Mouse (Mus musculus) intestine, embryonic 15.5 days (tissue): Measurements from ENCODE around the gene Rassf2. TPM values are rescaled to one million over a fixed set of nuclear protein-coding genes. Genes with fewer than 3 reads are reported as not detected.
A peak's percentile ranks its signal among the peaks of the same experiment; 100 is the strongest.

ENCODE experiments used
- ATAC-seq: fragments of 200-750 bp; cut with Nextera tagmentation; 2 replicates; pipeline ENCODE4 v1.8.0; 2017; ENCODE audit warnings: moderate TSS enrichment, moderate library complexity
- H3K27ac ChIP-seq: fragments of 300-500 bp; sonication (generic); 2 replicates; pipeline ENCODE4 v1.5.1; 2015; ENCODE audit warnings: mild to moderate bottlenecking, inconsistent platforms
- H3K27me3 ChIP-seq: fragments of 300-500 bp; sonication (generic); replicated peaks from 2 replicates; pipeline ENCODE4 v1.6.1; 2015; ENCODE audit warnings: inconsistent platforms
- H3K36me3 ChIP-seq: fragments of 300-500 bp; sonication (generic); 2 replicates; pipeline ENCODE4 v1.6.1; 2015; ENCODE audit warnings: inconsistent platforms
- H3K4me1 ChIP-seq: fragments of 300-500 bp; sonication (generic); replicated peaks from 2 replicates; pipeline ENCODE4 v1.6.1; 2015; ENCODE audit warnings: inconsistent platforms
- H3K4me2 ChIP-seq: fragments of 300-500 bp; sonication (generic); replicated peaks from 2 replicates; pipeline ENCODE4 v1.6.1; 2015; ENCODE audit warnings: mild to moderate bottlenecking, inconsistent platforms
- H3K4me3 ChIP-seq: fragments of 300-500 bp; sonication (generic); replicated peaks from 2 replicates; pipeline ENCODE4 v1.5.1; 2015; ENCODE audit warnings: inconsistent platforms
- H3K9ac ChIP-seq: fragments of 300-500 bp; sonication (generic); 2 replicates; pipeline ENCODE4 v1.6.1; 2015; ENCODE audit warnings: inconsistent platforms
- H3K9me3 ChIP-seq: fragments of 300-500 bp; sonication (generic); 2 replicates; pipeline ENCODE4 v1.6.1; 2016; ENCODE audit warnings: inconsistent platforms
- WGBS: fragments of 180-500 bp; shearing (Covaris S2); methylation state at CpG from one replicate; pipeline ENCODE4 v1.1.7; 2015; 5-methylcytosine and 5-hydroxymethylcytosine counted together
- polyA plus RNA-seq: library from polyadenylated mRNA; unstranded; fragments of >200 nt; fragmentation: Nextera tagmentation; extraction: Ambion mirVana; gene quantifications from 2 replicates; pipeline ENCODE4 v1.2.1, GENCODE M21; 2015

Gene Rassf2
- polyA plus RNA-seq = 7.6 and 8.0 TPM in 2 replicates

DNA sequence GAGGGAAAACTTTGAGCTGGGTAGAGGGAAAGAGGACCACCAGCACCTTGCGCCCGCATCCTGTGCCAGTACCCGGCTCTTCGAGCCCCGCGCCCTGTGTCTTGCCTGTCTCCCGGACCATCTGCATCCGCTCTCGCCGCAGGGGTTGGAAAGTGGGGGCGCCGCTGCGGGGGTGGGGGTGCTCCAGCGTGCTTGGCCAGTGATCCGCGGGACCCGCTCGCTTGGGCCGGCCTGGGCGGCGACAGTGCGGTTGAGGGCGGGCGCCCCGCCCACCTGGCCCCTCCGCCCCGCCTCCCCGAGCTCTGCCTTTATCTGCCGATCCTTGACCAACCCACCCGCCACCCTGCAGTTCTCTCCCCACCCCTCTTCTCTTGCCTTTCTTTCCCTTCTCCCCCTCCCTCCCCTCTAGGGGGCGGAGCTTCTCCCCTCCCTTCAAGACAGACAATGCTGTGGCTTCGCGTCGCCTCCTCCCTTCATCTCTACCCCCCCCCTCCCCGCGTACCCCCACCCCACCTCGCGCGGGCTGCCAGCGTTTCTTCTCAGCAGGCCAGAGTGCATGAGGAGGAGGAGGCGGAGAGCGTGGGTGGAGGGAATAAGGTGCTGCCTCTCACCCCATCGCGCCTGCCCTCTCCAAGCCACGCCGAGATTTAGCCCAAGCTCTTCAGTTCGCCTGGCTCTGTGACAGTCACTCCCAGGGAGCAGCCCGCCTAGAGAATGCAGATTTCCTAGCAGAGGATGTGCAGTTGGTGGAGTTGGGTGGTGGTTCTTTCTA lies at the start of gene Rassf2:
Gene Rassf2 (minus strand): TSS at position 613 of the 772 bp plus-strand sequence.
- under 1% methylated on average over 47 of the region's 48 CpGs for WGBS
- Histone ChIP-seq H3K4me1 (peaks cover 23% of the 10 kb centered on the region), H3K4me3 (peak within 1 kb of the TSS; percentile 57), H3K36me3 (no peaks in the 10 kb centered on the region), H3K27me3 (peaks cover 20% of the 10 kb centered on the region), H3K9me3 (no peaks in the 10 kb centered on the region), H3K9ac (peak within 1 kb of the TSS; percentile 54), H3K27ac (peak within 1 kb of the TSS; percentile 66), H3K4me2 (peak within 1 kb of the TSS; percentile 98)
- ATAC-seq = peak; percentile 96

DNA sequence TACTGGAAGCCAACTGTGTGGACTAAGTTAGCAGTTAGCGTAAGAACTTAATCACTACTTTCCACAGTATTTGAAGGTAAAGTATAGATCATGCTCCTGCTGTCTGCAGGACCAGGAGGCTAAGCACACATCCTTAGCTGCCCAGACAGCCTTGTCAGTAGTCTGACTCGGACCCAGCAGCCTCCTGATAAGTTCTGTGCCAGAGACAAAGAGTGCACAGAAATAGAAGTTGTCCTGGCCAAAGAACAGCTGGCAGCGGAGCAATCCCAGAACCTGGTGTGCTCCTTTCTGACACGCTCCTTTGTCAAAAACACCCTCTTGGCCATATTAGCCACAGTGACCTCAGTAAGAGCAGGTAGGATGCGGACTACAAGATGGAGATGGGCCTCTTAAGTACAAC lies 49.1 kb upstream of the Rassf2 start:
- Histone ChIP-seq H3K9ac (no peak overlapping the region), H3K9me3 (no peaks in the 10 kb centered on the region), H3K27ac (no peak overlapping the region), H3K27me3 (no peaks in the 10 kb centered on the region), H3K4me2 (no peak overlapping the region), H3K4me1 (no peaks in the 10 kb centered on the region), H3K4me3 (no peak overlapping the region), H3K36me3 (peaks cover 6% of the 10 kb centered on the region; the same call in 1 of the 2 replicates)
- ATAC-seq = no peak
- 86% methylated on average over 5 of the region's 5 CpGs for WGBS

DNA sequence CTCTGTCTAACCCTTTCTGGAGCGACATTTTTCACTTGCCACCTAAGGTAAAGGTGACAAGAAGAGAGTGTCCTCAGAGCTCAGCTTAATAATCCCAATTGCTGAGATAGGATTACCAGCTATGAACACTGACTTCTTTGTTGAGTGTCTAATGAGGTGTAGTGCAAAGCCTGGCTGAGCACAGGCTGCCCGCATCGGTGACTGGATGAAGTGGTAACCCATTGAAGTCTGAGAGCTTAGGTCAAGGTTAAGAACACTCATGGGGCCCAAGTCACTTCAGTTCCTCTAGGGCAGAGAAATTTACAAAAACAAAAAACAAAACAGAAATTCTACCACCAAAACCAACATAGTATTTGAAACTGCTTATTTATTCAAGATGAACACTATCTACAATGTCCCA lies 43.0 kb upstream of the Rassf2 start:
- Histone ChIP-seq H3K27ac (no peak overlapping the region), H3K4me3 (no peak overlapping the region), H3K9me3 (no peaks in the 10 kb centered on the region), H3K4me1 (no peaks in the 10 kb centered on the region), H3K36me3 (peaks cover 11% of the 10 kb centered on the region), H3K4me2 (no peak overlapping the region), H3K9ac (no peak overlapping the region), H3K27me3 (no peaks in the 10 kb centered on the region)
- no peak for ATAC-seq
- 89% methylated on average over 3 of the region's 3 CpGs for WGBS

DNA sequence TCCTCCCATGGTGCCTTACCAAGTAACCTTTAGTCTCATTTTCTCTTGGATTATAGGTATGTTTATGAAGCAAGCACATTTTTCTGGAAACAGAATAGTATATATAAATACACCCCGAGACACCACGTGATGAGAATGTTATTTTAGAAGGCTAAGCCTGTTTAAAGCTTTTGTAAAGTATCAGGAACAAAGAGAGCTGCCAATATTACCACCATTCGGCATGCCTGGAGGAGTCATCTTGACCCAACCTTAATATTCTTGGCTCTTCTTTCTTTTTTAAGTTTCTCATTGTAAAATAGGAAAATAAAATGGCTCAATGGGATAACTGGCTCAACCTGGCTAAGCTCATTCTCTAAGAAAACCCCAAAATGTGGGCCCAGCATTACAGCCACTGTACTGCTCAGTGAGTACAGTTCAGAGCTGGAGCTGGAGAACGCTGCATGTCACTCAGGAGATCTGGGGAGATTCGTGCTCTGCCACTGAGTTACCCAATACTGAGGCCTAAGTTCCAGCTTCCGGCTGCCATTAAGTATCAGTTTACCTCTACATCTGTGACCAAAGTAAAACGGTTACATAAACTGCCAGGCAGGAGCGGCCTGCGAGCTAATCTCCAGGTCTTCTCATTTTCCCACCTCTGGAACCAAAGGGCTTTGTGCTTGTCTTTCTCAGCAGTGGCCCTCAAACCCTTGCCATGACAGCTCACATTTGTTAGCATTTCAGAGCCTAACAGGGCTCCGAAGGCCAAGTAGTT lies 40.1 kb upstream of the Rassf2 start:
- Histone ChIP-seq H3K27ac (no peak overlapping the region), H3K4me3 (no peak overlapping the region), H3K4me2 (no peak overlapping the region), H3K4me1 (no peaks in the 10 kb centered on the region), H3K27me3 (no peaks in the 10 kb centered on the region), H3K36me3 (peaks cover 6% of the 10 kb centered on the region), H3K9ac (no peak overlapping the region), H3K9me3 (no peaks in the 10 kb centered on the region)
- WGBS = 88% methylated on average over 10 of the region's 10 CpGs
- no peak for ATAC-seq

DNA sequence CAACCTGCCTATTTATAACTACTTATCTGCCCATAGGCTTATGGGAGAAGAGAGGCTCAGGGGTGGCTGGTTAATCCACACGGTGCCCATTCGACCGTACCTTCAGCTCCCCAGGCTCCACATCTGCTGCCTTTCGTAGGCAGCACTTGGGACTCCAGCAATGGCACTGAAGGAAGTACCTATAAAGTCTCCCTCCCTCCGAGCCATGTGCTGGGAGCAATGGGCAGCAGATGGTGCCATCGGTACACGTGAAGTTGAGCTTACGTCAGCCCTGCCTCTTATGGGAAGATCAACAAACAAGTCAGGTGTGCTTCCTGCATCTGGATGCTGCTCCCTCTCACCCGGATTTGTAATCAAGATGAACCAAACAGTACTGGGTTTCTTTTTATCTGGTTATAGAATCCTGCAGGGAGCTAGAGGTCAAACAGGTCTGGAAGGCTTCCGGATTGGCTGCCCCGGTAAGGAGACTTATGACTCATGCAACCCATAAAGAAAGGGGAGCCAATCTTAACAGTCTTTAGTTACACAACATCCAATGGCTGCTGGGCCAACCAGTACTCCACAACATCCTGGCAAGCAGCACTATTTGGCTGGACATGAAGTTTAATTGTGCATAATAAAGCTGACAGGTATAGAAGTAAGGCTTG lies 34.2 kb upstream of the Rassf2 start:
- Histone ChIP-seq H3K27ac (0 out of 2 replicates have a peak overlapping the region, but pooled peaks have one; percentile 38), H3K27me3 (no peaks in the 10 kb centered on the region), H3K9me3 (no peaks in the 10 kb centered on the region), H3K4me3 (no peak overlapping the region), H3K4me2 (no peak overlapping the region), H3K36me3 (no peaks in the 10 kb centered on the region), H3K9ac (no peak overlapping the region), H3K4me1 (0 out of 2 replicates have a peak, but pooled peaks cover 4% of the 10 kb centered on the region)
- 63% methylated on average over 11 of the region's 11 CpGs for WGBS
- ATAC-seq = peak; percentile 82

DNA sequence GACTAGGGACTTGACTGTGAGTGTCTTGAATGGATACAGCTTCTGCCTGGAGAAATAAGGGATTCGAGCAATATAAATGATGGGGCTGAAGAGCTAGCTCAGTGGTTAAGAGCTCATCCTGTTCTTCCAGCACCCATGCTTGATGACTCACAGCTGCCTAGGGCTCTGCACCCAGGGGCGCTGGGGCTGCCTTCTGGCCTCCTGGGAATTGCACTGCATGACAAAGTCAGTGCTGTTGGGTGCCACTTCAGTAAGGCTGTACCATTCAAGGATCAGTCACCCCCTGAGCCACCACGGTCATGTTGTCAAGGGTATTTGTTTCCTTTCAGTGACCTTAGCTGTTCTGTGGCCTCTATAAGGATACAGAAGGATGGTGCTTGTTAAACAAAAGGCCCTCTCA lies 33.7 kb upstream of the Rassf2 start:
- H3K36me3 ChIP-seq = no peaks in the 10 kb centered on the region
- no peaks in the 10 kb centered on the region for H3K9me3 ChIP-seq
- no peaks in the 10 kb centered on the region for H3K27me3 ChIP-seq
- no peak overlapping the region for H3K4me2 ChIP-seq
- no peak overlapping the region for H3K4me3 ChIP-seq
- H3K9ac ChIP-seq = no peak overlapping the region
- H3K27ac ChIP-seq = no peak overlapping the region
- ATAC-seq = peak; percentile 44; the same call in 1 of the 2 replicates
- 72% methylated on average over 3 of the region's 3 CpGs for WGBS
- H3K4me1 ChIP-seq = 0 out of 2 replicates have a peak, but pooled peaks cover 4% of the 10 kb centered on the region

DNA sequence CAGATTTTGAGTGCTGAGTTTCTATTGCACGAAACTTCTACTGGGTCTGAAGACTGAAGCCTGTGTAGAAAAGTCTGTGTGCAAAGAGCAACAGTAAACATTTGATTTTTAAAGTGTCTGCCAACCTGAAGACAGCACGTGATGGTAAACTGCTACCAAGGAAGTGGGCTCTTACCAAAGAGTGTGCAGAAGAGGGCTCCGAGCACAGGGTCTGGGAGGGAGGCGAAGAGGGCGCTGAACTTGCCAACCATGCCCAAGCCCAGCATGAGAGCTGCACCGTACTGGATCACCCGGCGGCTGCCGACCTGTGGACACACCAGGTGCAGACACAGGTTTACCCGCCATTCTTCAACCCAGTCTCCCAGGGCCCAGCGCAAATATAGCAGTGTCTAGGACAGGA lies 31.8 kb upstream of the Rassf2 start:
- Histone ChIP-seq H3K4me3 (no peak overlapping the region), H3K4me2 (no peak overlapping the region), H3K9me3 (no peaks in the 10 kb centered on the region), H3K27ac (no peak overlapping the region), H3K4me1 (0 out of 2 replicates have a peak, but pooled peaks cover 4% of the 10 kb centered on the region), H3K36me3 (0 out of 2 replicates have a peak, but pooled peaks cover 8% of the 10 kb centered on the region), H3K9ac (no peak overlapping the region), H3K27me3 (no peaks in the 10 kb centered on the region)
- 95% methylated on average over 11 of the region's 11 CpGs for WGBS
- ATAC-seq = no peak

DNA sequence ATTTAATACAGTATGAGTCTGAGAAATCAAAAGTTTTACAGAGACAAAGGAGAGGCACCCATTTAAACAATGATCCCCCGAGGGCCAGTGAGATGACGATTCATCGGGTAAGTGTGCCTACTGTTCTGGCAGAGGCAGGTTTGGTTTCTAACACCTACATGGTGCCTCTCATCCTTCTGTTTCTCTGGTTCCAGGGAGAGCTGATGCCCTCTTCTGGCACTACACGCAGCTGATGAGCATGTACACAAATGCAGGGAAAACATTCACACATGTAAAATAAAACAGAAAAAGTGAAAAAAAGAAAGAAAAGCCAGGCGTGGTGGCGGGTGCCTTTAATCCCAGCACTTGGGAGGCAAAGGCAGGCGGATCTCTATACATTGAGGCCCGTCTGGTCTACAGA lies 29.9 kb upstream of the Rassf2 start:
- H3K4me3 ChIP-seq = no peak overlapping the region
- no peak overlapping the region for H3K4me2 ChIP-seq
- WGBS = 86% methylated on average over 8 of the region's 8 CpGs
- H3K9me3 ChIP-seq = no peaks in the 10 kb centered on the region
- no peak overlapping the region for H3K27ac ChIP-seq
- H3K27me3 ChIP-seq = no peaks in the 10 kb centered on the region
- peaks cover 11% of the 10 kb centered on the region; the same call in 1 of the 2 replicates for H3K36me3 ChIP-seq
- no peak for ATAC-seq
- 0 out of 2 replicates have a peak, but pooled peaks cover 13% of the 10 kb centered on the region for H3K4me1 ChIP-seq
- no peak overlapping the region for H3K9ac ChIP-seq

DNA sequence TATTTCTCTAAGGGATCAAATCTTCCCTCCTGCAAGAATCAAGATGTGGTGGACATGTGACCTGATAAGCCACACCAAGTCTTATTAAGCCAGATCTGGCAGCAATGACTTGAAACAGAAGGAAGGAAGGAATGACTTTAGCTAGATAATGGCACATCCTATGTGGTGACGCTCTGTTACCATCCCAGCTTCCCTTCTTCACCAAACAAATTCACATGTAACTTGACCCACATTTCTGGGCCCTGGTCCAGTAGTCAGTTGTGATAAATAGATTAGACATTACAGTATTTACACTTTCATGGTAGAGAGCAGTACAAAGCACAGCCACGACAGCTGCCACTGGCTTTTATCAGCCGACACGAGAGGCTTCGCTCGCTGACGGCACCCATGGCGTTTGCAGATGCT lies 25.3 kb upstream of the Rassf2 start:
- peak; percentile 64 for ATAC-seq
- Histone ChIP-seq H3K27ac (no peak overlapping the region), H3K4me3 (no peak overlapping the region), H3K9ac (no peak overlapping the region), H3K9me3 (no peaks in the 10 kb centered on the region), H3K36me3 (peaks cover 11% of the 10 kb centered on the region; the same call in 1 of the 2 replicates), H3K27me3 (no peaks in the 10 kb centered on the region), H3K4me1 (0 out of 2 replicates have a peak, but pooled peaks cover 10% of the 10 kb centered on the region), H3K4me2 (no peak overlapping the region)
- 45% methylated on average over 8 of the region's 8 CpGs for WGBS

DNA sequence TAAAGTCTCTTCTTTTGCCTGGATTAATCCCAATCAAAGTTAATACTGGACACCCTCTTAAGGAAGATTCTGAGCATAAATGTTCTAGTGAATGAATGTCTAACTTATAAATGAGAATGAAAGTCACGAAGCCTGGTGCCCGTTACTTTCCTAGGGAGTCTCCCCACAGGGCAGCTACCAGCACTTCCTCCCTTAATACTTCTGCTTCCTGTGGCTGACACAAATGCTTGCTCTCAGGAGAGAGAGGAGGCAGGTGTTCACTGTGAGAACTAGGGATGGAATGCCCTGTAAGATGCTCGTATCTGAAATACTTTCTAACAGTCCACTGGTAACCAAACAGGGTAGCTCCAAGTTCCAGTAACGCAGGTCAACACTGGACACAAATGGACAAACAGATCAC lies 23.8 kb upstream of the Rassf2 start:
- no peak overlapping the region for H3K4me3 ChIP-seq
- no peak for ATAC-seq
- H3K4me1 ChIP-seq = 0 out of 2 replicates have a peak, but pooled peaks cover 12% of the 10 kb centered on the region
- H3K9me3 ChIP-seq = no peaks in the 10 kb centered on the region
- 84% methylated on average over 4 of the region's 4 CpGs for WGBS
- H3K27ac ChIP-seq = no peak overlapping the region
- no peak overlapping the region for H3K9ac ChIP-seq
- peaks cover 11% of the 10 kb centered on the region; the same call in 1 of the 2 replicates for H3K36me3 ChIP-seq
- H3K4me2 ChIP-seq = no peak overlapping the region
- no peaks in the 10 kb centered on the region for H3K27me3 ChIP-seq

DNA sequence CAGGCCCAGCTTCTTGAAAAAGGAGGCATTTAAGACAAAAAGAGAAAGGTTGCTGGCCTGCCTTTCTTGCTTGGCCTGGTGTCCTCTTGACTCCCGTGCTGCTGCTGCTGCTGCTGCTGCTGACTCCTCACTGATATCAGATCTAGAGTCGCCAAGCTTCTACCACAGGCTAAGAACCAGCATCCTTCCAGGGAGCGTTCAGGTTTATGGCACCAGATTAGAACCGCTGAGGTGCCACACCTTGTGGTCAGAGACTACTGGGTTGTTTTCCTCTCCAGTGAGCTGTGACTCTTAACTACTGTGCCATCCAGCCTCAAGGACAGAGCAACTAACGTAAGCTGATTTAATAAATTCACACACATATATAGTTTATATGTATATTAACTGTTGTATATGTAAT lies 21.7 kb upstream of the Rassf2 start:
- Histone ChIP-seq H3K9me3 (no peaks in the 10 kb centered on the region), H3K27ac (no peak overlapping the region), H3K27me3 (no peaks in the 10 kb centered on the region), H3K4me2 (no peak overlapping the region), H3K9ac (no peak overlapping the region), H3K4me3 (no peak overlapping the region), H3K36me3 (peaks cover 4% of the 10 kb centered on the region; the same call in 1 of the 2 replicates), H3K4me1 (0 out of 2 replicates have a peak, but pooled peaks cover 12% of the 10 kb centered on the region)
- 58% methylated on average over 5 of the region's 5 CpGs for WGBS
- ATAC-seq = no peak

DNA sequence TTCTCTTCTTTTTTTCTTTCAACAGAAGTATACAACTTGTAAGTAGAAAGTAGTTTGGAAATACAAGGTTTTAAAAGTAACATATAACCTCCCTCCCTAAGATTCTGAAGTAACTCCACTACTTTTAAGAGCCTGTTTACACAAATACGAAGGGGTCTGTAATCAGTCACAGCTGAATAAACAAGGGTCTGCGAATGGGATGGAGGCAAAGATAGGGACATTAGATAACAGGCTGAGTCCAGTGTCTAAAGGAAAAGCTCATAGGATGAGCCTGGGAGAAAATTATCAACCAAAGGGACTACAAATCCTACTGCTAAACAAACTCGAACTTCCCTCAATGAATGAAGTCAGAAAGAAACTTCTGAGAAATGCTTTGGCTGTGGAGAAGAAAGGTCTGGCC lies 19.9 kb upstream of the Rassf2 start:
- Histone ChIP-seq H3K4me1 (0 out of 2 replicates have a peak, but pooled peaks cover 3% of the 10 kb centered on the region), H3K4me3 (no peak overlapping the region), H3K27me3 (no peaks in the 10 kb centered on the region), H3K27ac (no peak overlapping the region), H3K9me3 (no peaks in the 10 kb centered on the region), H3K36me3 (no peaks in the 10 kb centered on the region), H3K9ac (no peak overlapping the region), H3K4me2 (no peak overlapping the region)
- WGBS = 16% methylated on average over 3 of the region's 3 CpGs
- ATAC-seq = no peak
